Mouse (Mus musculus) mouse trophoblast stem cell (cell line): ENCODE measurements around the gene Pla2g2e.
"Not testable (repeated sequence)": the region's sequence is repeated elsewhere in the genome, so short reads cannot be mapped to it uniquely, and the experiment has no call there.

Source experiments
- in situ Hi-C, 2 experiments: fragments of 300-500 bp; cut with MseI, MboI; formaldehyde crosslinking; loops; 2 replicates in 1 of 2; 3 replicates in 1 of 2; pipeline ENCODE4 v1.15.1; 2025

Gene Pla2g2e

DNA sequence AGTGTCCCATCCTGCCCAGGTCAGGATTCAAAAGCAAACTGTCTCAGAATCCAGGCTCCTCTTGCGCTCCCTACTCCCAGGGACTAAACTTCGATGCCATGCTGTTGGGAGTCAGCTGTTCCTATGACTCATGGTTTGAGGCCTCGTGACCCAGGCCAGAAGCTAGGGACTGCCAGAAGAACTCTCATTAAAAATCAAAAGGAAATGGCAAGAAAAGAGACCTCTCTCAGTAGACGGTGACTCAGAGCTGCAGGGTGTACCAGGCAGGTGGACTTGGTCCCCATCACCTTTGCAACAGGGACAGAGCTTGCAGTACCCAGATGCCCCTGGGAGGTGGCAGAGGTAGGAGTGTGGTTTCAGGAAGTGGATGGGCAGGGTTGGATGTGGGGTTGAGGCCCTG, at the start of gene Pla2g2e:
Pla2g2e (plus strand) TSS at position 212 of the 400 bp plus-strand sequence.
- in situ Hi-C loops = no loop called here

DNA sequence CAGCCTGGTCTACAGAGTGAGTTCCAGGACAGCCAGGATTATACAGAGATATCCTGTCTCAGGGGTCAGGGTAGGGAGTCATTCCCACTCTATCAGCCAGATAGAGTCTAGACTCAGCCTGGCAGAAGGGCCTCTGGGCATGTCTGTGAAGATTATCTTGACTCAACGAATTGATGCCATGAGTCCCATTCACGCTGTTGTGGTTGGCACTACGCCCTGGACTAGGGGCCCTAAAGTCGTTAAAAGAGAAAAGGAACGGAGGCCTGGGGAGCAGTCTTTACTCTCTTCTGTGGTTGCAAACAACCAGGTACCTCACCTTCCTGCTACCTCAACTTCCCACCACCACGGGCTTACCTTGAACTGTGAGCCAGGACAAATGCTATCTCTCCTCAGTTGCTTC, 37.9 kb upstream of the Pla2g2e start:
- in situ Hi-C loops = loop anchor here in 1 of 2 experiments (10.0 kb wide), 1 partner anchor 385 kb away; the partner anchor contains the start of gene Camk2n1

DNA sequence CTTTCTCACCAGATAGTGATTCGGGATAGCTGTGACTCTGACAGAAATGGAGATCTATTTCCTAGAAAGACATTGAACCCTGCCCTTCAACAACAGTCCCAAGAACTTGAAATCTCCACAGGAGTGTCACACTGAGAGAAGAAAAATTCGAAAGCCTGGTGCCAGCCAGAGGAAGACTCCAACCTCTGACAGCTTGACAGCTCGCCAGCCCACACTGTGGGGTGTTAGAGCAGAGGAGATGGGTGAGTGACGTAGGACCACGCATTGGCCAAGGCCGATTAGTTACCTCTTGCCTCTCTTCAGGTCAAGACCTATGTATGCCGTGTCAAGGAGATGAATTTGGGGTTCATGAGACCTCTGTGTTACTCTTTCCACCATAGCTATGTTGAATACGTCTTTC, 37.0 kb upstream of the Pla2g2e start:
- in situ Hi-C loops = loop anchor here in 1 of 2 experiments (10.0 kb wide), 1 partner anchor 386 kb away; the partner anchor contains the start of gene Camk2n1

DNA sequence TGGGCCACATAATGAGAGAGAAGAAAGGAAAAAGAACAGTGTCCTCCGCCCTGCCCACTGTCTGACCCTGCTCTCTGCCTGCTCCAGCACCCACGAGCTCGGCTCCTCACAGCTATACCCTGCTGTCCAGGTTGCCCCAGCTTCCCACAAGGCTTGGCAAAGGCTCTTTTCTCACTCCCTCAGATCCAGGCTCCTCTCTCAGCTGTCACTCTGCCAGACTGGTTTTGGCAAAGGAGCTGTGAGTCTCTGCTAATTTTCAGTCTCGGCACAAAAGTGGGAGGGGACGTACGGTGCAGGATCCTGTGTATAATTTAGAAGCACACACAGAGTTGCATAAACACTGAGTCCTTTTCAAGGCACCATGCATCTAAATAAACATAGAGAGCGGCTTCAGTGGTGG, 36.4 kb upstream of the Pla2g2e start:
- in situ Hi-C loops = loop anchor here in 1 of 2 experiments (10.0 kb wide), 1 partner anchor 387 kb away; the partner anchor contains the start of gene Camk2n1

DNA sequence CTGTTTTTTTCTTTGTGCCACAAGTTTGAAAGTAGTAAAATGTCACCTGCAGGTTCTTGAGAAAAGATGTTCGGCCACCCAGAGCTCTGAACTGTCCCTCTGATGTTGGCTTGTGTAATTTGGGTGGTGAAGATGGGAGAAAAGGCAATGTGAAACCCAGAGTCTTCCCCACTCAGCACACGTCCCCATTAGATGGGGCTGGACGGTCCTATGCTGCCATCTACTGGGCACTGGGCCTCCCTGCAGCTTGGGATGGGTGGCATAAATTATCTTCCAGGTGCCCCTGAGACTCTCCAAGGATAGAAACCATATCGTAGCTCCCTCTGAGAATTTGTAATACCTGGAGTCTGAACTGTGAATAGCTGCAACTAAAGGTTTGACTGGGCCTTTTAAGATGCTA, 26.3 kb upstream of the Pla2g2e start:
- in situ Hi-C loops = loop anchor here in 1 of 2 experiments (5.0 kb wide), 1 partner anchor 404 kb away; no protein-coding TSS in a partner anchor

DNA sequence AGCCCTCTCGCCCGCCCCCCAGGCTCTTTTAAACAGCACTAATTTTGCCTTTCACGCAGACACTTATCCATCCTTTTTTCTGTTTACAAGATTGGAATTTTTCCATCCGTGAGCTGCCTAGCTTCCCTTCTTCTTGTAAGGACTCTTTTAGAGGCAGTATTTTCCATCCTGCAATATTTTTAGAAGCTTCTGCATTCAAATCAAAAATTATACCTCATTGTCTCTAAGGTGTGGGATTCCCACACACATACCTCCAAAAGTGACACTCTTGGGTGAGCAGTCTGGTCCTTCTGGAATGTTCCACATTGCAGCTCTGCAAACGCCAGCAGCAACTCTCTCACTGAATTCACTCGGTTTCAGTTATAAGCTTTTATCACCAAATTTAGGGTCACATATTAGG, 24.8 kb upstream of the Pla2g2e start:
- in situ Hi-C loops = loop anchor here in 1 of 2 experiments (5.0 kb wide), 1 partner anchor 406 kb away; no protein-coding TSS in a partner anchor

DNA sequence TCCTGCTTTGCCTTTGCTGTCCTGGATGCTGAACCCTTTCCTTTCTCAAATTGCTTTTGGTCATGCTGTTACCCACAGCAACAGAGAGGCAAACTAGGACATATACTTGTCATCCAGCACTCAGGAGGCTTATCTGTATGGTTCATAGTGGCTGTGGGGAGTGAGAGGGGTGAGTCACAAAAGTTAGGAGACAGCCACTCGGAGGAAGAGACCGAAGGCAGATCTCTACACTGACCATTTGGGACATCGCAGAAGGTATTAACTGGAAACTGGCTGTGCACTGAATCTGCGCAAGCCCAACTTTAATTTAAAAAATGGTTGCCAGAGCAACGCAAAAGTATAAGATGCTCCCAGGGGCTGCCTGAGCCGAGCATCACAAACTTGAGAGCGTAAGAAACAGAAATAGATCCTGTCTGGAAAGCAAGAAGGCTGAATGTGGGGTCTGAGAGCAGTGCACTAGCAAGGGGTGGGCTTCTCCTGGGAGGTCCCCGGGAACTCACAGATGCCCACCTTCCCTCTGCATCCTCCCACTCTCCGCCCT, 22.6 kb upstream of the Pla2g2e start:
- in situ Hi-C loops = no loop called here

DNA sequence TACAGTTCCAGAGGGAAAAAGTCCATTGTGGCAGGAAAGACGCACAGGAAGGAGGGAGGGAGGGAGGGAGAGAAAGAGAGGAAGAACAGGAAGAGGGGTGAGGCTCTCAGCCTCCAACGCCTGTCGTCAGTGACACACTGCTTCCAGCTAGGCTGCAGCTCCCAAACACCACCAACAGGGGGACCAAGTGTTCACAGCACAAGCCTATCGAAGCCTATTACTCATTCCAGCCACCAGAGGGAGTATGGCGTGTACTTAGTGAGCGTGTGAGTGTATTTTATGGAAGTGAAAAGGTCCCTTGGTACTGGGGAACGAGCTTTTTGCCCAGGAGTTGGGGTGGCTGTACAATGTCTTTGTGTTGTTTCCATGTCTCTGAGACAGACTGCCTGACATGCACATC, 21.3 kb upstream of the Pla2g2e start:
- in situ Hi-C loops = no loop called here

DNA sequence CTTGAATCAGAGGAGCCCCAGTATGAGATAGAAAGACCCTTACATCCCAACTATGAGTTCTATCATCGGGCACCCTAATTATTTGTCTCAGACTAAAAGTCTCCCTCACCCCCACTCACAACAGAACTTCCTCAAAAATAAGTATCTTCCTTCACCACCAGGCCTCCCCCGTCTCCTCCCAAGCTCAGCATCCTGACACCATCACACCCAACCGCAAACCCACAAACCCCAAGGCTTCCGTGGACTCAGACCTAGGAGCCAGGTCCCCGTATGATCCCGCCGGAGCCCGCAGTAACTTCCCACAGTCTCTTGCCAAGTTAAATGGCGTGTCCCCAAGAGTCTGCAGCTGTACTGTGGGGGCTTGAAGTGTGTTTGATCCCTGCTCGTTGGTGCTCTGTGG, 20.2 kb upstream of the Pla2g2e start:
- in situ Hi-C loops = no loop called here

DNA sequence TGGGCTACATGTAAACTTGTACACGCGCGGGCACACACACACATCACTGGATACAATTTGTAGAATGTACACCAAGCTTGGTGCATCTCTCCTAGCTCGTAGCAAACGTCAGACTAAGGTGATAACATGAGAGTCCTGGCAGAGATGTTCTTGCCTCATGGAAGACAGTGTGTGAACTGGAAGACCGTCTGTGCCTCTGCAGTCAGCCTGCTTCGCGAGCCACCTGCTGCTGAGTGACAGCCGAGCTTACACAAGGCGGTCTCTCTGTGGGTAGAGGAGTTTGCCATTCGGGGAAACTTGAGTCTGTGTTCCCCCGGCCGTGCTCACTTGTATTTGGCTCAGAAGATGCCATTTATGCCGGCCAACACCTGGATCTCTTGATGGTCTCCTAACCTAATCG, 19.3 kb upstream of the Pla2g2e start:
- in situ Hi-C loops = no loop called here

DNA sequence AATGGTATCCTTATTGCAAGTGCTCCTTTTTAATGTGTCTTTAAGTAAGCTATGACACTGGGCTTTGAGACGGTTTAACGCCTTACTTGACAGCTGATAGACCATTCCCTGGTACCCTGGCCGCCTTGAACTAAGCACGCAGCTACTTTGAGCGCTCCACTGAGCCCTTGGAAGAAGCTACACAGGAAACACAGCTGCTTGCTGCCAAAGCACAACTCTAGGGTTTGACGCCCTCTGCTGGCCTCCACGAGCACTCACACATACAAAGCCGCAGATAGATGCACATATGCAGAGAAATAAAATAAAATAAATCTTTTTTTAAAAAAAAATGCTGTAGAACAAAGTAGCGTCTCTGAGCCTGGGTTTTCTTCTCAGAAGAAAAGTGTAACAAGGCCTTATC, 18.5 kb upstream of the Pla2g2e start:
- in situ Hi-C loops = no loop called here

DNA sequence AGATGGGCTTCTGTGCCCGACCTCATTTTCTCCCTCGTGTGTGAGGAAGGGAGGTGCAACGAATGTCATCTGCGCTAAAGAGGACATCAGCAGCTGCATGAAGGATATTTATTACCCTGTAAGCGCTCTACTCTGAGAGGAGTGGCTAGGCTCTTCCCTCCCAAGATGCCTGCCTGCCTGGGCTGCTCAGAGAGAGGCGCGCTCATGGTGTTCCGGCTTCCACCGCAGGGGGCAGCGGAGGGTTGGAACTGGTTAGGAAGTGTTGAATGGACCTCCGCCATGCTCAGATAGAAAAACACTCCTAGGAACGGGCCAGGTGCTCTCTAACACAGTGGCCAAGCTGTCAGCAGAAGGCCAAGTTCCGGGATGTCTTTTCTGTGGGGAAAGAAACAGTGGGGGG, 18.0 kb upstream of the Pla2g2e start:
- in situ Hi-C loops = no loop called here

DNA sequence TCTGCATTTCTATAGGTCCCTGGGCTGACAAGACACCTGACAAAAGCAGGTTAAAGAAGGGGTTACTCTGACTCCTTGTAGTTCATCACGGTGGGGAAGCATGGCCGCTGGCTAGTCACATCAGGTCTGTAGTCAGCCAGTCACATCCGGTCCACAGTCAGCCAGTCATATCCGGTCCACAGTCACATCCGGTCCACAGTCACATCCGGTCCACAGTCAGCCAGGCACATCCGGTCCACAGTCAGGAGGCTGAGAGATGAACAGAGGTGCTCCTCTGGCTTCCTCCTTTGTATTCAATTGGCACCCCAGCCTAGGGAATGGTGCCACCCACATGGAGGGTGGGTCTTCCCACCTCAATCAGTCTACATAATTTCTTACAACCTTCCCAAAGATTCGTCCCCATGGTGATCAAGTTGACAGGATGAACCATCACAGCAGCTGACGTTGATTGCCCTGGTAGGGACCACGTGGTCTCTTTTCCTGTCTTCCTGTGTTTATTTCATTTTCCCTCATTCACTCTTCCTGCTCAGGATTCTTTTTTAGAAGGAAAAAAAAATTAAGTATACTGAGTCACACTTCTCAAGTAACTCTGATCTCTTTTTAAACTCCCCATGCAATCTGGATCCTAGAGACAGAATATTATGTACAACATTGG, 14.3 kb upstream of the Pla2g2e start, which contains the start of gene Pla2g5:
Pla2g5 (minus strand) TSS at position 139 of the 655 bp plus-strand sequence.
- in situ Hi-C loops = no loop called here

DNA sequence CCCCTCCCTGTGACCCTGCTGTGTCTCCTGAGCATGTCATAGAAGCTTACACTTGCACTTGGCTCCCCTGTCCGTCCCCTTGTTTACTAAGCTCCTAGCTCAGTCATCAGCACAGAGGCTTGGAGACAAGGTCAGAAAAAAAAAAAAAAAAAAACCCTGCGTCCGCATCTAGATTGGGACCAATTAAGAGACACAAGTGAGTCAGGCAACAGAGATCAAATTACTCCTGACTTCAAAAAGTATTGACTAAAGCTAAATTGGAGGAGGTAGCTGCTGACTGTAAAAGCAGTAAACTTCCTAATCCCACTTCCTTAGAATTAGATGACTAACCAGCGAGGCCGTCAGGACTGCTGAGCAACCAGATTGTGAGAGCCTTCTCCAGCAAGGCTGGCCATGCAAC, 12.7 kb upstream of the Pla2g2e start:
- in situ Hi-C loops = no loop called here

DNA sequence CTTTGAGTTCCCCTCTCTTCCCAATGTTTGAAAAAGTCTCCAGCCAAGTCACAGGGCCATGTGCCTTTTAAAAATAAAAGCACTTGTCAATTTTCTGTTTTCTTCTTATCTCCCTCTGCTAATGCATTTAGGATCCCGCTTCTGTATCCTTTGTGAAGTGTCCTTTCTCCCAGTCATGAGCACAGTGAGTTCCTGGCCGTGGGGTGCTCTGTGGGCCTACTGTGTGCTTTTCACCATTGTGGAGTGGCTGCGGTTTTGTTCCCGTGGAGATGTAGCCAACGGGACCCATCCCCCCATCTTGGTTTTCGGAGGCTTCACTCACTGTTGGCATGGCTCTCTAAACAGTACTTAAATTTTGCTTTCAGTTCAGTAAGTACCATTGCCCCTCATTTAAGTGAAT, 11.8 kb upstream of the Pla2g2e start:
- in situ Hi-C loops = no loop called here

DNA sequence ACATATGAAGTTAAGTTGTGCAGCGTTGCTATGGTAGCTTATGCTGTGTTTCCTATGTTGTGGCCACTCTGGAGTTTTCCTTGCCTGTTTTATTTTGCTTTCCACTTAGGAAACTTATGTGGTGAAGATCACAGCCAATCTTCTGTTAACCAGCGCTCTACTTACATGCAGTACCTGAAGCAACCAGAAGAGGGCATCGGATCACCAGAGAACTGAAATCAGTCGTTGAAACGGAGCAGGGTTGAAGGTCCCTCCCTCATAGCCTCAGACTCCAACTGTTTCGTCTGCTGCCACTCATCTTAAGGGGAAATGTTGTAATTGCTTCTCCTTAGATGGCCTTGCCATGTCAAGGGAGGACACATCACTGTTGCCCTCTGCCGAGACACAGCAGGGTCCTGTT, 11.3 kb upstream of the Pla2g2e start:
- in situ Hi-C loops = no loop called here

DNA sequence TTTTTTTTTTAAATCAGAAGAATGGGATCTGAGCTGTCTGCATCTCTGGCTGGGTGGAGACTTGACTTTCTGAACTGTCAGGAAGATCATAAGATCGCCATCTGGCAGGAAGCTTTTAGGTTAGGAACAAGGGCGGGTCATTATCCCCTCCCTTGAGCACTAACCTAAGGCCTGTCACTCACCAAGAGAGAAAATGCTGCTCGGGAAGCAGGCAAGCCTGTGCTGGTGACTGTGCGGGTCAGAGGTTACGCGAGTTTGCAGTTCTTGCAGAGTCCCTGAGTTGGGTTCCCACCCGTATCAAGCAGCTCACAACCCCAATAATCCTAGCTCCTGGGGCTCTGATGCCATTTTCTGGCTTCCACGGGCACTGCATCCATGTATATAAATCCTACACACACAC, 9.1 kb upstream of the Pla2g2e start:
- in situ Hi-C loops = no loop called here

DNA sequence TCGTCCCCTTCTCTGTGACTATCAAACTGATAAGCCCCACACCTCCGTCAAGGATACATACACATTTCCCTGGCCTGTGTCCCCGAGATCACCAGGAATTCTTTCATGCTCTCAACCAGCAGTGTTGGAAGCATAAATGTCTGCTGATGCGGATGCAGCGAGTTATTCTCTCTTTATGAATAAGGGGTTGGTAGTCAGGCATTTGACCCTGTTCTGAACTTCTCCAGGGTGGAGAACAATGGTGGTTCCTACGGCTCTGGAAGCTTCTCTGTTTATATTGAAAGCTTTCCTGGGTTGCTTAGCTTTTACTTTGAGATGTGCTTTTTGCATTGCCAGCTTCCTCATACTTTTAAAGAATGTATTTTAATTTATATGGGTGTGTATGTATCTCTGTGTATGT, 3.9 kb upstream of the Pla2g2e start, which contains the start of gene Gm13030:
Gm13030 (minus strand) TSS at position 101 of the 400 bp plus-strand sequence.
- in situ Hi-C loops = no loop called here

DNA sequence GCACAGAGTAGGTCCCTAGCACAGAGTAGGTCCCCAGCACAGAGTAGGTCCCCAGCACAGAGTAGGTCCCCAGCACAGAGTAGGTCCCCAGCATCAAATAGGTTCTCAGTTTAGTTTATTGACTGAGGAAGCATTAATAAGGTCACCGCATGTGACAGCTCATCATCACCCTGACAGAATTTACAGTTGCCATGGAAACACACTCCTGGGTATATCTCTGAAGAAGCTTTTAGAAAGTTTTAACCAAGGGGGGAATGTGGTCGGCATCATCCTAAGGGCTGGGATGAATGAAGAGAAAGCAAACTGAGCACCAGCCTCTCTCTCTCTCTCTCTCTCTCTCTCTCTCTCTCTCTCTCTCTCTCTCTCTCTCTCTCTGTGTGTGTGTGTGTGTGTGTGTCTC, 2.5 kb upstream of the Pla2g2e start:
- in situ Hi-C loops = not testable (repeated sequence)

DNA sequence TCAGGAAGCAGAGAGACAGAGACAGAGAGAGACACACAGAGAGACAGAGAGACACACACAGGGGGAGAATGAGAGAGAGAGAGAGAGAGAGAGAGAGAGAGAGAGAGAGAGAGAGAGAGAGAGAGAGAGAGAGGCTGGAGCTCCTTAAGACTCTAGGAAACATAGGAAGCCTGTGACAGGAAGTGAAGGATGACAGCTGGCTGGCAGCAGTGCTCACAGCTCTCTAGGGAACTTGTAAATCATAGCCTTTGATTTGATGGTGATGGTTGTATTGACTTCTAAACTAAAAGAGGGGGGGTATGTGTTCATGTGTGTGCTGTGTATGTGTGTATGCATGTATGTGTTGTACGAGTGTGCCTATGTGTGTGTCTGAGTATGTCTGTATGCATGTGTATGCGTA, 1.8 kb upstream of the Pla2g2e start:
- in situ Hi-C loops = no loop called here

DNA sequence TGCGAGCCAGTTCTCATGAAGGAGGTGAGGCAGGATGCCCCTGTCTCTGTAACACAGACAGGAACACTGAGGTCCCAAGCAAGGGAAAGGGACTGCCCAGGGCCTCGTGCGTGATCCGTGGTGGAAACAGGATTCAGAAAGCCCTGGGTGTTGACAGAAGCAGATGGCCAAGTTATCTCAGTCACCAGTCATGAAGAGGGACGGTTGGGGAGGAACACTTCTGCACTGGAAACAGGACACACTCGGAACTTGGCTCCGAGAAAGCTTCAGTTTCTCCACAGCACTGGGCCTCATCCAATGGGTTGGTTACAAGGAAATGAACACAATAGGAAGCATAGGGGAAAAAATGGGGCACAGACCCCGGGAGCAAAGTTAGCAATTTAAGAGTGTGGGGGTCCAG, 1.0 kb downstream of the Pla2g2e start:
- in situ Hi-C loops = no loop called here

DNA sequence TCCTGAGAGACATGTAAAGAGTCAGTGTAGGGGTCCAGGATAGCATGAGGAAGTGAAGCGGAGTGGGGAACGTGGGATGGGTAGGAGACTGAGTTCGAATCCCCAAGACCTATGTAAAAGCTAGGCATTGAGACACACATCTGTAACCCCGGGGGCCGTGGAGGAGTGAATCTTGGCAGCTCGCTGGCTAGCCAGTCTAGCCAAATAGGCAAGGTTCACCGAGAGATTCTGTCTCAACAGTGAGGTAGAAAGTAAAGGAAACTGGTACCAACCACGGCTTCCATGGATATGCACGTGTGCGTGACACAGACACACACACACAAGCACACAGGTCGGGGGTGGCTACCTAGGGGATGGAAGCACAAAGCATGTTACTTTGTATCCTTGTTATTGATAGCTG, 2.1 kb downstream of the Pla2g2e start:
- in situ Hi-C loops = no loop called here
